ENCODE assay signal across 11 mouse cellular contexts in genomic region chr1:93071487-93071971, GRCm38 (mm10). TPM values are rescaled to one million over a fixed set of nuclear protein-coding genes. Genes with fewer than 3 reads are reported as not detected.
A peak's percentile ranks its signal among the peaks of the same experiment; 100 is the strongest.
DNase-seq lines count a peak whose midpoint lies in the region; ATAC-seq and TF ChIP-seq lines count a peak whose summit lies in the region.
"Had no signal": no experiment of that assay in that cellular context is flagged by ENCODE, and none has a peak within 500 bp of the region (broad histone marks: within the 10 kb centered on the region; RNA-seq: fewer than 3 reads in every experiment).

No protein-coding gene starts in this region.

- no peak overlapping the region for H3K4me3 ChIP-seq in limb, embryonic 14.5 days (replicated peaks; ENCODE audit: low read length)
- no peak overlapping the region for H3K4me3 ChIP-seq in limb, embryonic 10.5 days
- H3K4me3 ChIP-seq: heart, adult 2 months; limb, embryonic 12.5 days had no signal

- DNase-seq in cerebellum, postnatal 10 days, result peak; percentile 86 to 89
- no peak for DNase-seq in cerebellum, adult 9-10 months
- no peak for DNase-seq in limb, embryonic 14.5 days (ENCODE audit: low spot score)
- DNase-seq in limb, embryonic 10.5 days (ENCODE audit: low spot score), result no peak
- peak; percentile 47 to 69 for DNase-seq in left cerebral cortex, postnatal 14 days (ENCODE audit: low spot score in 2 of 2)
- no peak for DNase-seq in B cell, adult 2 months
- no peak for DNase-seq in cerebellum, postnatal 36 days
- DNase-seq: adrenal gland, adult 2 months had no signal

- H3K4me2 ChIP-seq in limb, embryonic 14.5 days (replicated peaks; ENCODE audit: low read depth, low read length, severe bottlenecking), result no peak overlapping the region
- H3K4me2 ChIP-seq: limb, embryonic 12.5 days had no signal

- intact Hi-C loops in left cerebral cortex, postnatal 14 days (cut with DNase I), result no loop called here

- no peak overlapping the region for H3K27ac ChIP-seq in limb, embryonic 14.5 days (replicated peaks; ENCODE audit: low read depth, low read length)
- H3K27ac ChIP-seq in limb, embryonic 10.5 days, result no peak overlapping the region; the same call in 1 of the 2 replicates
- H3K27ac ChIP-seq: heart, adult 2 months; limb, embryonic 12.5 days had no signal

- peak; percentile 23; the same call in 1 of the 2 replicates for ATAC-seq in limb, embryonic 14.5 days (ENCODE audit: low FRiP score, low read depth)
- peak; percentile 82 for ATAC-seq in monocyte, adult 5-6 weeks (replicated peaks; ENCODE audit: insufficient number of reproducible peaks, low FRiP score, low TSS enrichment, poor library complexity, severe bottlenecking)

- WGBS in limb, embryonic 14.5 days, result 63% methylated on average over 18 of the region's 18 CpGs
- WGBS in limb, embryonic 10.5 days, result 87% methylated on average over 18 of the region's 18 CpGs

- 0 out of 2 replicates have a peak, but pooled peaks cover 3% of the 10 kb centered on the region for H3K4me1 ChIP-seq in limb, embryonic 14.5 days (ENCODE audit: control insufficient read depth, insufficient read depth, low read length)
- peaks cover 4% of the 10 kb centered on the region; the same call in 1 of the 2 replicates for H3K4me1 ChIP-seq in limb, embryonic 10.5 days
- H3K4me1 ChIP-seq: limb, embryonic 12.5 days had no signal

- no peak overlapping the region for H3K9ac ChIP-seq in limb, embryonic 14.5 days (ENCODE audit: low read depth, low read length, severe bottlenecking)
- H3K9ac ChIP-seq: limb, embryonic 12.5 days had no signal

- no peaks in the 10 kb centered on the region for H3K36me3 ChIP-seq in limb, embryonic 14.5 days (ENCODE audit: control insufficient read depth, insufficient read depth, low read length)
- H3K36me3 ChIP-seq in limb, embryonic 10.5 days, result no peaks in the 10 kb centered on the region

- TF ChIP-seq POLR2A in limb, embryonic 14.5 days (IDR thresholded peaks at IDR 0.05; ENCODE audit: borderline replicate concordance, extremely low read depth, insufficient read depth, insufficient read length), result no peak

- no peaks in the 10 kb centered on the region for H3K27me3 ChIP-seq in limb, embryonic 14.5 days (ENCODE audit: control insufficient read depth, insufficient read depth, low read length)
- H3K27me3 ChIP-seq in limb, embryonic 10.5 days (ENCODE audit: low read depth, poor library complexity, severe bottlenecking), result no peaks in the 10 kb centered on the region
- H3K27me3 ChIP-seq: limb, embryonic 12.5 days had no signal

- H3K9me3 ChIP-seq in limb, embryonic 14.5 days (ENCODE audit: control insufficient read depth, low read length), result no peaks in the 10 kb centered on the region
- H3K9me3 ChIP-seq in limb, embryonic 10.5 days (replicated peaks), result no peaks in the 10 kb centered on the region
- H3K9me3 ChIP-seq: limb, embryonic 12.5 days had no signal

RNA-seq across cellular contexts. Expression of gene Kif1a, which starts 30.2 kb away (rescaled TPM):
- polyA plus RNA-seq in limb, embryonic 14.5 days (2012; rRNA removed), result 8.1 and 10.4 TPM in 2 replicates
- polyA plus RNA-seq in limb, embryonic 14.5 days (2014; fragmentation: Nextera tagmentation; extraction: Ambion mirVana), result 16.4 and 17.5 TPM in 2 replicates
- polyA plus RNA-seq in limb, embryonic 10.5 days (2016; fragmentation: Nextera tagmentation; extraction: Ambion mirVana), result 2.2 and 4.9 TPM in 2 replicates
- 100 to 1,000 TPM; 813 to 815 TPM for total RNA-seq in left cerebral cortex, postnatal 14 days (2021)
- total RNA-seq in monocyte, adult 5-6 weeks (2017), result not detected in 3 replicates

Comparison
In these comparisons a context has a peak if more than half of its experiments do, and no peak if none do; other contexts are left out.
1. DNase-seq: peak in cerebellum, postnatal 10 days (2 of 2) and left cerebral cortex, postnatal 14 days (2 of 2); none in cerebellum, adult 9-10 months (single experiment), limb, embryonic 14.5 days (single experiment), limb, embryonic 10.5 days (single experiment), B cell, adult 2 months (0 of 2) and cerebellum, postnatal 36 days (0 of 2).
2. RNA of gene Kif1a, which starts 30.2 kb away (total RNA-seq): 813 to 815 TPM in left cerebral cortex, postnatal 14 days; not detected in monocyte, adult 5-6 weeks; every median in the first group is over 100 times any median in the second.